Mouse (Mus musculus) megakaryocyte, embryonic 14.5 days (primary cell): ENCODE measurements around the gene Dusp7. TPM values are rescaled to one million over a fixed set of nuclear protein-coding genes. Genes with fewer than 3 reads are reported as not detected.

Experiments
- H3K27me3 ChIP-seq: replicated peaks from 2 replicates; pipeline ENCODE3; 2012; ENCODE audit warnings: inconsistent platforms
- H3K36me3 ChIP-seq: replicated peaks from 2 replicates; pipeline ENCODE3; 2012; ENCODE audit warnings: low read length, inconsistent platforms, mixed read lengths
- H3K4me1 ChIP-seq: 2 replicates; pipeline ENCODE4 v1.6.1; 2012; ENCODE audit warnings: inconsistent platforms
- H3K4me3 ChIP-seq: replicated peaks from 2 replicates; pipeline ENCODE3; 2012; ENCODE audit warnings: moderate library complexity, mild to moderate bottlenecking, inconsistent platforms
- H3K9me3 ChIP-seq: 2 replicates; pipeline ENCODE4 v1.6.1; 2012; ENCODE audit warnings: inconsistent platforms
- FLI1 ChIP-seq: IDR thresholded peaks from 2 replicates; pipeline ENCODE4 v1.6.1; 2012; ENCODE audit warnings: low read length, inconsistent platforms, mixed read lengths
- GATA1 ChIP-seq: IDR thresholded peaks from 3 replicates; pipeline ENCODE4 v1.6.1; 2012; ENCODE audit warnings: mixed read lengths, low read length, inconsistent platforms, borderline replicate concordance
- polyA plus RNA-seq: library from polyadenylated mRNA; stranded (reverse); fragments of >175 nt; gene quantifications from 2 replicates; pipeline ENCODE4 v1.2.3, GENCODE M21; 2012; ENCODE audit warnings: low replicate concordance; ENCODE audit not compliant: insufficient read depth

Dusp7 gene
- polyA plus RNA-seq, 1 experiment = 6.2 TPM

GRCm38 (mm10) chr9:106338462-106339172 is 29.8 kb upstream of the Dusp7 start:
- TF ChIP-seq GATA1 (no peak), FLI1 (no peak)
- peaks cover 14% of the 10 kb centered on the region for H3K4me1 ChIP-seq
- no peaks in the 10 kb centered on the region for H3K9me3 ChIP-seq
- peaks cover 12% of the 10 kb centered on the region for H3K36me3 ChIP-seq
- H3K27me3 ChIP-seq = peaks cover 34% of the 10 kb centered on the region
- H3K4me3 ChIP-seq = no peak overlapping the region

- Histone ChIP-seq H3K4me1 (peaks cover 14% of the 10 kb centered on the region), H3K4me3 (no peak overlapping the region), H3K9me3 (no peaks in the 10 kb centered on the region), H3K36me3 (peaks cover 6% of the 10 kb centered on the region), H3K27me3 (peaks cover 33% of the 10 kb centered on the region)
- TF ChIP-seq GATA1 (no peak), FLI1 (no peak)
Observed at GRCm38 (mm10) chr9:106339173-106339558, 29.3 kb upstream of the Dusp7 start.

- H3K36me3 ChIP-seq = peaks cover 2% of the 10 kb centered on the region
- no peak for TF ChIP-seq GATA1
- TF ChIP-seq FLI1 = no peak
- H3K4me3 ChIP-seq = no peak overlapping the region
- no peaks in the 10 kb centered on the region for H3K9me3 ChIP-seq
- H3K4me1 ChIP-seq = peaks cover 14% of the 10 kb centered on the region
- peaks cover 32% of the 10 kb centered on the region for H3K27me3 ChIP-seq
Observed at GRCm38 (mm10) chr9:106339730-106340129, 28.7 kb upstream of the Dusp7 start.

GRCm38 (mm10) chr9:106340501-106341312 is 27.7 kb upstream of the Dusp7 start:
- H3K36me3 ChIP-seq = no peaks in the 10 kb centered on the region
- H3K9me3 ChIP-seq = no peaks in the 10 kb centered on the region
- H3K4me3 ChIP-seq = no peak overlapping the region
- H3K4me1 ChIP-seq = peaks cover 22% of the 10 kb centered on the region
- H3K27me3 ChIP-seq = peaks cover 32% of the 10 kb centered on the region
- no peak for TF ChIP-seq FLI1
- TF ChIP-seq GATA1 = no peak

- Histone ChIP-seq H3K4me3 (no peak overlapping the region), H3K4me1 (peaks cover 24% of the 10 kb centered on the region), H3K36me3 (no peaks in the 10 kb centered on the region), H3K9me3 (no peaks in the 10 kb centered on the region), H3K27me3 (peaks cover 32% of the 10 kb centered on the region)
- TF ChIP-seq FLI1 = no peak
- TF ChIP-seq GATA1 = no peak
Observed at GRCm38 (mm10) chr9:106341313-106341686, 27.1 kb upstream of the Dusp7 start.

GRCm38 (mm10) chr9:106342573-106342972 is 25.9 kb upstream of the Dusp7 start:
- TF ChIP-seq GATA1 = no peak
- no peak for TF ChIP-seq FLI1
- Histone ChIP-seq H3K27me3 (peaks cover 28% of the 10 kb centered on the region), H3K4me1 (peaks cover 24% of the 10 kb centered on the region), H3K4me3 (no peak overlapping the region), H3K36me3 (no peaks in the 10 kb centered on the region), H3K9me3 (no peaks in the 10 kb centered on the region)

- Histone ChIP-seq H3K4me3 (no peak overlapping the region), H3K4me1 (peaks cover 15% of the 10 kb centered on the region), H3K9me3 (no peaks in the 10 kb centered on the region), H3K27me3 (peaks cover 30% of the 10 kb centered on the region), H3K36me3 (no peaks in the 10 kb centered on the region)
- TF ChIP-seq FLI1 (no peak), GATA1 (no peak)
Observed at GRCm38 (mm10) chr9:106345167-106345566, 23.3 kb upstream of the Dusp7 start.

GRCm38 (mm10) chr9:106345630-106346029 is 22.8 kb upstream of the Dusp7 start:
- H3K9me3 ChIP-seq = no peaks in the 10 kb centered on the region
- TF ChIP-seq GATA1 (no peak), FLI1 (no peak)
- H3K27me3 ChIP-seq = peaks cover 32% of the 10 kb centered on the region
- no peak overlapping the region for H3K4me3 ChIP-seq
- H3K4me1 ChIP-seq = peaks cover 15% of the 10 kb centered on the region
- H3K36me3 ChIP-seq = no peaks in the 10 kb centered on the region

- H3K4me1 ChIP-seq = peaks cover 33% of the 10 kb centered on the region
- peaks cover 3% of the 10 kb centered on the region for H3K36me3 ChIP-seq
- TF ChIP-seq FLI1 (no peak), GATA1 (no peak)
- peaks cover 23% of the 10 kb centered on the region for H3K27me3 ChIP-seq
- H3K9me3 ChIP-seq = no peaks in the 10 kb centered on the region
- no peak overlapping the region for H3K4me3 ChIP-seq
Observed at GRCm38 (mm10) chr9:106348281-106348680, 20.2 kb upstream of the Dusp7 start.

- H3K4me3 ChIP-seq = no peak overlapping the region
- peaks cover 3% of the 10 kb centered on the region for H3K36me3 ChIP-seq
- peaks cover 23% of the 10 kb centered on the region for H3K27me3 ChIP-seq
- TF ChIP-seq FLI1 (no peak), GATA1 (no peak)
- H3K4me1 ChIP-seq = peaks cover 41% of the 10 kb centered on the region
- no peaks in the 10 kb centered on the region for H3K9me3 ChIP-seq
Observed at GRCm38 (mm10) chr9:106349075-106349474, 19.4 kb upstream of the Dusp7 start.
